Mouse (Mus musculus): ENCODE data around the gene Slc2a5. TPM values are rescaled to one million over a fixed set of nuclear protein-coding genes. Genes with fewer than 3 reads are reported as not detected.

Gene Slc2a5
- polyA plus RNA-seq, 1 experiment from 2014 or later: 0.79 TPM

DNA sequence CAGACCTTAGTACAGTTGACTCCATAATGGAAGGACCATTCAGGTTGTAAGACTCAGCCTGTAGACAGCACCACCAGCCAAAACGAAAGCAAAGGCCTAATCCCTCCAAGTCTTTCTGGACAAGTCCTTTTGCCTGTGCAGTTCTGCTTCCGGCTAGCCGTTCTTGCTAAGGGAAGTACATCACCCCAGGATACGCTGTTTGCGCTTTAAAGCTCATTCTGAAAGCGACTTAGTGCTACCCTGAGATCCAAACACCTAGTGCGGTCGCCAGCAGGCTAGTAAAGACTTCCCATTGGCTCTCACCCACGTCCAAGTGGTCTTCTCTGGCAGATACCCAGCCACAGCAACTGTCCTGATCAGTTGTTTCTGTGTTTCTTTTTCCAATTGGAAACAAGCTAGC is 8.7 kb upstream of the Slc2a5 start:
- Histone ChIP-seq H3K9ac (ENCODE audit: low read depth, low read length) (no peak overlapping the region), H3K27me3 (ENCODE audit: control insufficient read depth, insufficient read depth, low read length) (no peaks in the 10 kb centered on the region), H3K4me3 (ENCODE audit: low read depth, low read length) (no peak overlapping the region), H3K4me1 (ENCODE audit: control insufficient read depth, insufficient read depth, low read length) (peaks cover 3% of the 10 kb centered on the region; the same call in 1 of the 2 replicates), H3K4me2 (no peak overlapping the region), H3K9me3 (replicated peaks; ENCODE audit: control insufficient read depth, low read length) (no peaks in the 10 kb centered on the region), H3K27ac (ENCODE audit: low read depth, low read length) (no peak overlapping the region), H3K36me3 (ENCODE audit: control insufficient read depth, insufficient read depth, low read length) (no peaks in the 10 kb centered on the region)
- 72% methylated on average over 9 of the region's 9 CpGs for WGBS (ENCODE audit: insufficient replicate concordance)
- no peak for ATAC-seq (replicated peaks; ENCODE audit: insufficient number of reproducible peaks, low FRiP score, low TSS enrichment)

DNA sequence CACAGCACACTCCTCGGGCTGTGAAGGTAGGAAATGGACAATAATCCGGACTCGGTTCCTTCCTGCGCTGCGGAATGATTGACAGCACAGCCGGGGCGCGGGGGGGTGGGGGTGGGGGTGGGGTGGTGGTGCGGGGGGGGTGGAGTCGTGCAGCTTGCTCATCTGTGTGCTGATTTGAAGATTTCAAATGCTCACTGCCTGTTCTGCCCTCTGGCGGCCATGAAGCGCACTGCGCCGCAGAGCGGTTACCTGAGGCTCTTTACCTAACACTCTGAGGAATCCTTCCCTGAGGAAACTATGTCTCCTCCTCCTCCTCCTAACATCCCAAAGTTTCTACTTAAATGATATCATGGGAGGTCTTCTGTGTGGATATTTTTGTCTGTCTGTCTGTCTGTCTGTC is 6.2 kb upstream of the Slc2a5 start:
- Histone ChIP-seq H3K4me3 (ENCODE audit: low read depth, low read length) (no peak overlapping the region), H3K4me2 (no peak overlapping the region)
- 4% methylated on average over 10 of the region's 15 CpGs for WGBS (ENCODE audit: insufficient replicate concordance)

DNA sequence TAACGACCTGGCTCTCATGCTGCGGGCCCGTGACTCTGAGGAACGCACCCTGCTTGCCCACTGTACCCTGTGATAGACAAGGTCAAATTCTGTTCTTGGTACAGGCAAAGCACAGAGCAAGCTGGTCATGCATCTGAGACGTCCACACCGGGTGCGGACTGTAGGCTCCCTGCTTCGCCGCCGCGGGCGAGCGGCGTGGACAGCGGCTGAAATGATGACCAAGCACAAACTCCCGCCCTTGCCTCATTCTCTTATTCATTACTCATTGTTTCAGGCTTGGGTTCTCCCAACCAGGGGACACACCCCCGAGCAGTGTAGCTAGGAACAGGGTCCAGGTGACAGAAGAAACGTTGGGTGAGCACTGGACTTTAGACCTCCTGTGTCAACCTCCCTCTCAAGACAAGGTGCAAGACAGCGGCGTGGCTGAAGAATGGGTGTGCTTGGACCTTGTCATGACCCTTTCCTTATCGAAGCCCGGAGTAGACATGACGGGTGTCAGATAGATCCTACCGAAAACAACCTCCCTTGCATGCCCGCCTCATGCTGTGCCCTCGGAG is 4.5 kb upstream of the Slc2a5 start:
- Histone ChIP-seq H3K9ac (ENCODE audit: low read depth, low read length) (no peak overlapping the region), H3K27me3 (ENCODE audit: control insufficient read depth, insufficient read depth, low read length) (no peaks in the 10 kb centered on the region), H3K9me3 (replicated peaks; ENCODE audit: control insufficient read depth, low read length) (no peaks in the 10 kb centered on the region), H3K27ac (ENCODE audit: low read depth, low read length) (no peak overlapping the region), H3K4me3 (ENCODE audit: low read depth, low read length) (no peak overlapping the region), H3K36me3 (ENCODE audit: control insufficient read depth, insufficient read depth, low read length) (no peaks in the 10 kb centered on the region), H3K4me1 (ENCODE audit: control insufficient read depth, insufficient read depth, low read length) (peaks cover 7% of the 10 kb centered on the region; the same call in 1 of the 2 replicates), H3K4me2 (no peak overlapping the region)
- ATAC-seq (replicated peaks; ENCODE audit: insufficient number of reproducible peaks, low FRiP score, low TSS enrichment): no peak
- WGBS (ENCODE audit: insufficient replicate concordance): 87% methylated on average over 26 of the region's 26 CpGs

More for the DNA sequence above, 6.2 kb upstream of the Slc2a5 start:
- H3K27me3 ChIP-seq (ENCODE audit: control insufficient read depth, insufficient read depth, low read length): no peaks in the 10 kb centered on the region
- no peaks in the 10 kb centered on the region for H3K36me3 ChIP-seq (ENCODE audit: control insufficient read depth, insufficient read depth, low read length)
- H3K9ac ChIP-seq (ENCODE audit: low read depth, low read length): no peak overlapping the region
- no peak overlapping the region for H3K27ac ChIP-seq (ENCODE audit: low read depth, low read length)
- H3K9me3 ChIP-seq (replicated peaks; ENCODE audit: control insufficient read depth, low read length): no peaks in the 10 kb centered on the region
- no peaks in the 10 kb centered on the region for H3K4me1 ChIP-seq (ENCODE audit: control insufficient read depth, insufficient read depth, low read length)
- no peak for ATAC-seq (replicated peaks; ENCODE audit: insufficient number of reproducible peaks, low FRiP score, low TSS enrichment)

DNA sequence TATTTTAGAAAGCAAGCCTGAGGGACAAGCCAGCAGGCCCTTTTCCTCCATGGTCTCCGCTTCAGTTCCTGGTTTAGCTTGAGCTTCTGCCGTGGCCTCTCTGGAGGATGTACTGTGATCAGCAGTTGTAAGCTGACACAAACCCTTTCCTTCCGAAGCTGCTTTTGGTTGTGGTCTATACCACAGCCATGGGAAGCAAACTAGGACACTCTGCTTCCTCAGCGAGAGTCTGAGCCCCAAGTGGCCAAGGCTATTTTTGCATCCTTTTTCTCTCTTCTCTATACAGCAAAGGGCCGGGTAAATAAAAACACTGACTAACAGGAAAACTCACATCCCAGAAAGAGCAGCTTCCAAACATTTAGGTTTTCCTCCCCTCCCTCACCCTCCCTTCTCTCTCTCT is 1.8 kb upstream of the Slc2a5 start:
- no peak overlapping the region for H3K4me3 ChIP-seq (ENCODE audit: low read depth, low read length)
- no peak overlapping the region for H3K4me2 ChIP-seq
- H3K9me3 ChIP-seq (replicated peaks; ENCODE audit: control insufficient read depth, low read length): no peaks in the 10 kb centered on the region
- H3K27me3 ChIP-seq (ENCODE audit: control insufficient read depth, insufficient read depth, low read length): no peaks in the 10 kb centered on the region
- no peaks in the 10 kb centered on the region for H3K36me3 ChIP-seq (ENCODE audit: control insufficient read depth, insufficient read depth, low read length)
- H3K4me1 ChIP-seq (ENCODE audit: control insufficient read depth, insufficient read depth, low read length): peaks cover 13% of the 10 kb centered on the region
- no peak for ATAC-seq (replicated peaks; ENCODE audit: insufficient number of reproducible peaks, low FRiP score, low TSS enrichment)
- no peak overlapping the region for H3K27ac ChIP-seq (ENCODE audit: low read depth, low read length)
- no peak overlapping the region for H3K9ac ChIP-seq (ENCODE audit: low read depth, low read length)
- WGBS (ENCODE audit: insufficient replicate concordance): 32% methylated on average over 5 of the region's 5 CpGs

DNA sequence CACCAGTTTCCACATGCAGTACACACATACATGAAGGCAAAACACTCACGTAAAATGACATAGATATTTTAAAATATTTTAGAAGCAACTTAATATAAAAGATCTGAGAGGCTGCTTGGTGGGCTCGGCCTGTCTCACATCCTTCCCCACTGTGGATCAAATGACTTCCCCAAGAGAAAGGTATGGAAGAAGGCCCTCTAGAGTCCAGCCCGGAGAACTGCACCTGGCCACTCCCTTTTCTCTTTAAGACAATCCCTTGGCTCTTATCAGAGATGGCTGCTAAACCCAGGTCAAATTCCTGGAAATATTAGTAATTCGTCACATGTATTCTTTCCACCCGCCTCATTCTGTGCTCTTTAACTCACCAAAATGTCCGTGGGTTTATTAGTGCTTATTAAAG is 920 bp upstream of the Slc2a5 start:
- no peak overlapping the region for H3K4me2 ChIP-seq
- H3K27me3 ChIP-seq (ENCODE audit: control insufficient read depth, insufficient read depth, low read length): no peaks in the 10 kb centered on the region
- H3K4me3 ChIP-seq (ENCODE audit: low read depth, low read length): no peak overlapping the region
- H3K9me3 ChIP-seq (replicated peaks; ENCODE audit: control insufficient read depth, low read length): no peaks in the 10 kb centered on the region
- no peaks in the 10 kb centered on the region for H3K36me3 ChIP-seq (ENCODE audit: control insufficient read depth, insufficient read depth, low read length)
- ATAC-seq (replicated peaks; ENCODE audit: insufficient number of reproducible peaks, low FRiP score, low TSS enrichment): no peak
- no peak overlapping the region for H3K27ac ChIP-seq (ENCODE audit: low read depth, low read length)
- peaks cover 18% of the 10 kb centered on the region for H3K4me1 ChIP-seq (ENCODE audit: control insufficient read depth, insufficient read depth, low read length)
- no peak overlapping the region for H3K9ac ChIP-seq (ENCODE audit: low read depth, low read length)
- WGBS (ENCODE audit: insufficient replicate concordance): 57% methylated on average over 6 of the region's 6 CpGs

DNA sequence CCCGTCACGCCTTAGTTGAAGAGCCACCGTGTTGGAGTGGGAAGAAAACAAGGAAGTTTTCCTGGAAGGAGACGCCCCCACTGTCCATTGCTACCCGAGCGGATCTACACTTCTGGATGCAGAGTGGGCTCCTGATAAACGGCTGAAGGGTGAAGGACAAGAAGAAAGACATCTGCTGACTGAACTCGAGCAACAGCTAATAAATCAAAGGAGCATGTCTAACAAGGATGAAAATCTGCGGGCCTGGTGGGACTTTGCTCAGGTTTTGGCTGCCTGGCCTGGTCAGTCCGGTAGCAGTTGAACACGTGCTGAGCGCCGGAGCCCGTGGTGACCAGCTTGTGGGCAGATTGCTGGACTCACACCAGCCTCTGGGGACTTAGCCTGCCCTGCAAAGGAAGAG is 557 bp downstream of the Slc2a5 start:
- Histone ChIP-seq H3K4me3 (ENCODE audit: low read depth, low read length) (peak overlapping the region; percentile 23; the same call in 1 of the 2 replicates), H3K9me3 (replicated peaks; ENCODE audit: control insufficient read depth, low read length) (no peaks in the 10 kb centered on the region), H3K9ac (ENCODE audit: low read depth, low read length) (no peak overlapping the region)

DNA sequence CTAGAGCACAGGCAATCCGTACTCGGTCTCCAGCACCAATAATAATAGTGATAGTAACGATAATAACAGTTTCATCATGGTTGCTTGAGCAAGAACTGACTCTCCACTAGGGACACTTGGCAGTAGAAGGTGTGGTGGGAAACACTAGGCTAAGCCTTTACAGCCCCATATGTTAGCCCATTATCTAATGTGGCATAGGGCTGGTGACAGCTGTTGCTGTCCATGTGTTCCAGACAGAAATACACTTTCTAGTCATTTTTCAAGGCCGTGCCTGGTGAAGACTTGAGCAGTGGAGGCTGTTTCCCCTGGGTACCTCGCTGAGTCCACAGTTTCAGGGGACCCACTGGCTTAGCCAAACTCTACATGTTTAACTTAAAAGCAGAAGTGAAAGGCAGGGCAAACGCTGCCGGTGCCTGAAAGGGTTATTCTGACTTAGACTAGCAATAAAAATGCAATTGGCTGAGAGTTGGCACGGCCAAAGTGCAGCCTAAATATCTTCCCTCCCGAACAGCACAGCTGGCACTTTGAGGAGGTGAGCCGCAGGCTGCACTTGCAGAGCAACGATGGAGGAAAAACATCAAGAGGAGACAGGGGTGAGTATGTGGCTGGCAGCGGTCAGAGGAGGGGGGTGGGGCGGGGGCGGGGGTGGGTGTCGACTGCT is 1.2 kb downstream of the Slc2a5 start:
- no peak for ATAC-seq (replicated peaks; ENCODE audit: insufficient number of reproducible peaks, low FRiP score, low TSS enrichment)
- H3K36me3 ChIP-seq (ENCODE audit: control insufficient read depth, insufficient read depth, low read length): no peaks in the 10 kb centered on the region
- peaks cover 18% of the 10 kb centered on the region for H3K4me1 ChIP-seq (ENCODE audit: control insufficient read depth, insufficient read depth, low read length)
- H3K9ac ChIP-seq (ENCODE audit: low read depth, low read length): no peak overlapping the region
- no peaks in the 10 kb centered on the region for H3K27me3 ChIP-seq (ENCODE audit: control insufficient read depth, insufficient read depth, low read length)
- WGBS (ENCODE audit: insufficient replicate concordance): 43% methylated on average over 15 of the region's 15 CpGs
- H3K4me3 ChIP-seq (ENCODE audit: low read depth, low read length): no peak overlapping the region
- H3K9me3 ChIP-seq (replicated peaks; ENCODE audit: control insufficient read depth, low read length): no peaks in the 10 kb centered on the region
- H3K27ac ChIP-seq (ENCODE audit: low read depth, low read length): no peak overlapping the region
- H3K4me2 ChIP-seq: peak overlapping the region; percentile 14; the same call in 1 of the 2 replicates

More for the DNA sequence above, 557 bp downstream of the Slc2a5 start:
- Histone ChIP-seq H3K4me2 (peak overlapping the region; percentile 56), H3K27ac (ENCODE audit: low read depth, low read length) (no peak overlapping the region), H3K4me1 (ENCODE audit: control insufficient read depth, insufficient read depth, low read length) (peaks cover 18% of the 10 kb centered on the region), H3K27me3 (ENCODE audit: control insufficient read depth, insufficient read depth, low read length) (no peaks in the 10 kb centered on the region), H3K36me3 (ENCODE audit: control insufficient read depth, insufficient read depth, low read length) (no peaks in the 10 kb centered on the region)
- 55% methylated on average over 14 of the region's 14 CpGs for WGBS (ENCODE audit: insufficient replicate concordance)
- ATAC-seq (replicated peaks; ENCODE audit: insufficient number of reproducible peaks, low FRiP score, low TSS enrichment): no peak

DNA sequence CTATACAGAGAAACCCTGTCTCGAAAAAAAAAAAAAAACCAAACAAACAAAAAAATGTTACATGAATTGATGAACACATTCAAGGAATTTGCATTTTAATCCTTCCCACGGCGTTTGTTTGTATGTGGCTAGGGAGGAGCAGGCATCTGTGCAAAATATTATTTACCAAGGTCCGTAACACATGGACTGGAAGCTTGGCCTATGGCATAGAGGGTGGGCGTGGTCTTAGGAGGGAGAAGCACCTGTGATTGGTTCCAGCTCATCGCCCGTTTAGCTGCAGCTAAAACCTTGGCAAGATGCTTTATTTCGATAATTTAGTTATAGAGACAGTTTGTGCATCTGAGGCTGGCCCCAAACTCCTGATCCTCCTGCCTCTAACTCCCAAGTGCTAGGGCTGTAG is 2.3 kb downstream of the Slc2a5 start:
- no peak for ATAC-seq (replicated peaks; ENCODE audit: insufficient number of reproducible peaks, low FRiP score, low TSS enrichment)
- 68% methylated on average over 8 of the region's 8 CpGs for WGBS (ENCODE audit: insufficient replicate concordance)
- Histone ChIP-seq H3K9ac (ENCODE audit: low read depth, low read length) (no peak overlapping the region), H3K4me3 (ENCODE audit: low read depth, low read length) (no peak overlapping the region), H3K4me1 (ENCODE audit: control insufficient read depth, insufficient read depth, low read length) (peaks cover 18% of the 10 kb centered on the region), H3K9me3 (replicated peaks; ENCODE audit: control insufficient read depth, low read length) (no peaks in the 10 kb centered on the region), H3K27ac (ENCODE audit: low read depth, low read length) (no peak overlapping the region), H3K27me3 (ENCODE audit: control insufficient read depth, insufficient read depth, low read length) (no peaks in the 10 kb centered on the region), H3K4me2 (no peak overlapping the region), H3K36me3 (ENCODE audit: control insufficient read depth, insufficient read depth, low read length) (no peaks in the 10 kb centered on the region)

DNA sequence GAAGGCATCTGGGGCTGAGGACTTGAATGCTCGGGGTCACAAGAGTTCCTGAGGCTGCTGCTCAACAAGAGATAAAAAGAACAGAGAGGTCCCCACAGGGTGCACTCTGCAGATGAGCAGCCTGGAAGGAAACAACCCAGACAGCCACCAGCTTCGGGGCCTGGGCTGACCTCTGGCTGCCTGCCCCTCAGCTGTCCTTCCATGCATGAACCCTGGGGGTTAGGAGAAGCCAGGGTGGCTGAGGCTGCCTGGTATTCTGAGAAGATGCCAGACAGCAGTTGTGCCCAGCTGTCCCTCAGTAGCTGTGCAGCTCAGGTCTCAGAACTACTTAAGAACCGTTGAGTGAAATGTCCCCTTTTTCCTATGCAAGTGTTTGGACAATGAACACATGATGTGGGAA is 3.4 kb downstream of the Slc2a5 start:
- H3K27me3 ChIP-seq (ENCODE audit: control insufficient read depth, insufficient read depth, low read length): no peaks in the 10 kb centered on the region
- H3K9me3 ChIP-seq (replicated peaks; ENCODE audit: control insufficient read depth, low read length): no peaks in the 10 kb centered on the region
- H3K36me3 ChIP-seq (ENCODE audit: control insufficient read depth, insufficient read depth, low read length): no peaks in the 10 kb centered on the region
- peaks cover 18% of the 10 kb centered on the region for H3K4me1 ChIP-seq (ENCODE audit: control insufficient read depth, insufficient read depth, low read length)
- no peak overlapping the region for H3K9ac ChIP-seq (ENCODE audit: low read depth, low read length)
- ATAC-seq (replicated peaks; ENCODE audit: insufficient number of reproducible peaks, low FRiP score, low TSS enrichment): no peak
- H3K27ac ChIP-seq (ENCODE audit: low read depth, low read length): no peak overlapping the region
- H3K4me2 ChIP-seq: no peak overlapping the region
- no peak overlapping the region for H3K4me3 ChIP-seq (ENCODE audit: low read depth, low read length)
- WGBS (ENCODE audit: insufficient replicate concordance): 42% methylated on average over 3 of the region's 3 CpGs
